22 mouse cellular contexts compared by ENCODE assay signal in the genomic region with DNA sequence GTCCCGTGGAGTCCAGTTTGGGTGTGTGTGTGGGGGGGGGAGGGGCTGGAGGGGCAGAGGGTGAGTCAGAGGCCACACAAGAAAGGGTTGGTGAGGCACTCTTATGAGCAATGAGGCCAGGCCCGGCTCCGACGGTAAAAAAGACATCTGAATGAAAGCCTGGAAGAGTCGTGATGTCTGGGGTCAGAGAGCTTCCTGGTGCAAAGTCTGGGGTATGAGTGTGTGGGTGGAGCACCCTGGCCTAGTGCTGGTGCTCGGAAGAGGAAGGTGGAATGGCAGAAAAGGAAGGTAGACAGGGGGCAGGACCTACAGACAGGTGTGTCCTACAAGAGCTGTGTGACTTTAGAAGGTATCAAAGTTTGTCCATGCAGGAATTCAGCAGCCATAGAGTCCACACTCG. TPM values are rescaled to one million over a fixed set of nuclear protein-coding genes. Genes with fewer than 3 reads are reported as not detected.
"Had no signal": no experiment of that assay in that cellular context is flagged by ENCODE, and none has a peak within 500 bp of the region (broad histone marks: within the 10 kb centered on the region; RNA-seq: fewer than 3 reads in every experiment).

No protein-coding gene starts in this region.

- H3K4me3 ChIP-seq: kidney, embryonic 15.5 days; left cerebral cortex, adult 2 months; liver, embryonic 13.5 days; neural tube, embryonic 12.5 days; neural tube, embryonic 15.5 days had no signal

- ATAC-seq: hindbrain, postnatal 0 days; inflammation-experienced regulatory T-cells, adult 6 months had no signal

- H3K9me3 ChIP-seq: kidney, embryonic 15.5 days; liver, embryonic 13.5 days; neural tube, embryonic 12.5 days; neural tube, embryonic 15.5 days had no signal

- H3K9ac ChIP-seq: kidney, embryonic 15.5 days; liver, embryonic 13.5 days; neural tube, embryonic 12.5 days; neural tube, embryonic 15.5 days had no signal

- H3K4me1 ChIP-seq: neural tube, embryonic 12.5 days; neural tube, embryonic 15.5 days had no signal

- H3K36me3 ChIP-seq: kidney, embryonic 15.5 days; liver, embryonic 13.5 days; neural tube, embryonic 12.5 days; neural tube, embryonic 15.5 days had no signal

- H3K27me3 ChIP-seq: liver, embryonic 13.5 days; neural tube, embryonic 15.5 days had no signal

- DNase-seq: kidney, adult 8-10 months; kidney, postnatal 10 days; layer of hippocampus, postnatal 36 days; liver, embryonic 13.5 days; lung, adult 2 months; lung, postnatal 14 days; lung, postnatal 4 days; midbrain, embryonic 14.5 days; retina, postnatal 1 day; right cerebral cortex, postnatal 25 days; thymus, postnatal 25 days had no signal

- H3K27ac ChIP-seq: hindbrain, postnatal 0 days; kidney, embryonic 15.5 days; left cerebral cortex, adult 2 months; liver, embryonic 13.5 days; neural tube, embryonic 12.5 days; neural tube, embryonic 15.5 days had no signal

- H3K4me2 ChIP-seq: kidney, embryonic 15.5 days; liver, embryonic 13.5 days; midbrain, embryonic 11.5 days; neural tube, embryonic 12.5 days; neural tube, embryonic 15.5 days had no signal

RNA-seq across cellular contexts. Expression of gene Krt20, which starts 20.9 kb away (rescaled TPM):
- polyA plus RNA-seq: inflammation-experienced regulatory T-cells, adult 6 months; lung, adult 2 months had no signal

RNA-seq across cellular contexts. Expression of gene Krt23, which starts 34.0 kb away (rescaled TPM):
- polyA plus RNA-seq: inflammation-experienced regulatory T-cells, adult 6 months; midbrain, embryonic 11.5 days; neural tube, embryonic 12.5 days had no signal

RNA-seq across cellular contexts. Expression of gene Krt12, which starts 36.8 kb away (rescaled TPM):
- polyA plus RNA-seq: inflammation-experienced regulatory T-cells, adult 6 months; kidney, embryonic 15.5 days; limb, embryonic 11.5 days; liver, adult 2 months; liver, embryonic 13.5 days; lung, embryonic 16.5 days; midbrain, embryonic 11.5 days; midbrain, embryonic 14.5 days; neural tube, embryonic 12.5 days; stomach, embryonic 14.5 days had no signal
